Mouse (Mus musculus) E14TG2a.4 (cell line): ENCODE results near the gene Ankrd13a.
A peak's percentile ranks its signal among the peaks of the same experiment; 100 is the strongest.

ENCODE experiments used
- H3K27me3 ChIP-seq: 2 replicates; pipeline ENCODE4 v1.6.1; 2014; ENCODE audit warnings: low read length, control low read depth; ENCODE audit not compliant: insufficient read depth
- H3K36me3 ChIP-seq: 2 replicates; pipeline ENCODE4 v1.6.1; 2014; ENCODE audit warnings: low read length, control low read depth; ENCODE audit not compliant: insufficient read depth
- H3K4me1 ChIP-seq: replicated peaks from 2 replicates; pipeline ENCODE4 v1.6.1; 2014; ENCODE audit warnings: low read depth, low read length, control low read depth
- H3K4me3 ChIP-seq: replicated peaks from 2 replicates; pipeline ENCODE4 v1.5.1; 2014; ENCODE audit warnings: mild to moderate bottlenecking, low read length
- H3K9me3 ChIP-seq: 2 replicates; pipeline ENCODE4 v1.6.1; 2014; ENCODE audit warnings: low read length, control low read depth
- CTCF ChIP-seq: conservative IDR thresholded peaks from 2 replicates; pipeline ENCODE4 v1.5.1; 2014; ENCODE audit warnings: low read length
- NANOG ChIP-seq: IDR thresholded peaks from 2 replicates; pipeline ENCODE4 v1.6.1; 2014; ENCODE audit warnings: borderline replicate concordance, low read length, mixed read lengths
- POU5F1 ChIP-seq: IDR thresholded peaks from 2 replicates; pipeline ENCODE4 v1.6.1; 2014; ENCODE audit warnings: low read length, borderline replicate concordance

Ankrd13a gene

GRCm38 (mm10) chr5:114774403-114775051 lies at the start of gene Ankrd13a:
TSS of gene Ankrd13a (plus strand) at chr5:114774677.
- H3K36me3 ChIP-seq = 0 out of 2 replicates have a peak, but pooled peaks cover 3% of the 10 kb centered on the region
- H3K4me1 ChIP-seq = peaks cover 66% of the 10 kb centered on the region
- peak within 1 kb of the TSS; percentile 97 for H3K4me3 ChIP-seq
- no peaks in the 10 kb centered on the region for H3K9me3 ChIP-seq
- H3K27me3 ChIP-seq = peaks cover 8% of the 10 kb centered on the region
- no peak for TF ChIP-seq POU5F1
- no peak for TF ChIP-seq CTCF
- no peak for TF ChIP-seq NANOG

- Histone ChIP-seq H3K36me3 (peaks cover 72% of the 10 kb centered on the region), H3K27me3 (no peaks in the 10 kb centered on the region), H3K9me3 (no peaks in the 10 kb centered on the region), H3K4me3 (no peak overlapping the region), H3K4me1 (peaks cover 54% of the 10 kb centered on the region)
- TF ChIP-seq POU5F1 = no peak
- TF ChIP-seq NANOG = no peak
- no peak for TF ChIP-seq CTCF
Measured at GRCm38 (mm10) chr5:114728160-114728559, 46.3 kb upstream of the Ankrd13a start.

- peaks cover 72% of the 10 kb centered on the region for H3K4me1 ChIP-seq
- H3K27me3 ChIP-seq = no peaks in the 10 kb centered on the region
- no peak for TF ChIP-seq CTCF
- no peak for TF ChIP-seq POU5F1
- TF ChIP-seq NANOG = no peak
- no peak overlapping the region for H3K4me3 ChIP-seq
- H3K36me3 ChIP-seq = peaks cover 77% of the 10 kb centered on the region
- H3K9me3 ChIP-seq = no peaks in the 10 kb centered on the region
Measured at GRCm38 (mm10) chr5:114730129-114730528, 44.3 kb upstream of the Ankrd13a start.

- TF ChIP-seq NANOG = no peak
- H3K9me3 ChIP-seq = no peaks in the 10 kb centered on the region
- no peak overlapping the region for H3K4me3 ChIP-seq
- peaks cover 88% of the 10 kb centered on the region for H3K36me3 ChIP-seq
- peaks cover 60% of the 10 kb centered on the region for H3K4me1 ChIP-seq
- no peaks in the 10 kb centered on the region for H3K27me3 ChIP-seq
Measured at GRCm38 (mm10) chr5:114731498-114731897, 43.0 kb upstream of the Ankrd13a start.

GRCm38 (mm10) chr5:114731969-114732368 lies 42.5 kb upstream of the Ankrd13a start:
- Histone ChIP-seq H3K36me3 (peaks cover 93% of the 10 kb centered on the region), H3K9me3 (no peaks in the 10 kb centered on the region), H3K27me3 (no peaks in the 10 kb centered on the region), H3K4me1 (peaks cover 59% of the 10 kb centered on the region), H3K4me3 (no peak overlapping the region)
- TF ChIP-seq POU5F1 = no peak

- TF ChIP-seq CTCF (no peak), NANOG (no peak), POU5F1 (no peak)
- Histone ChIP-seq H3K4me3 (peak overlapping the region; percentile 17), H3K9me3 (no peaks in the 10 kb centered on the region), H3K27me3 (no peaks in the 10 kb centered on the region), H3K4me1 (peaks cover 43% of the 10 kb centered on the region), H3K36me3 (peaks cover 94% of the 10 kb centered on the region)
Measured at GRCm38 (mm10) chr5:114733606-114734005, 40.9 kb upstream of the Ankrd13a start.

GRCm38 (mm10) chr5:114737090-114737887 lies 37.2 kb upstream of the Ankrd13a start:
- no peak overlapping the region for H3K4me3 ChIP-seq
- peaks cover 93% of the 10 kb centered on the region for H3K36me3 ChIP-seq
- peaks cover 18% of the 10 kb centered on the region for H3K4me1 ChIP-seq
- no peak for TF ChIP-seq NANOG
- TF ChIP-seq CTCF = no peak
- TF ChIP-seq POU5F1 = no peak
- H3K27me3 ChIP-seq = no peaks in the 10 kb centered on the region
- H3K9me3 ChIP-seq = no peaks in the 10 kb centered on the region

GRCm38 (mm10) chr5:114738707-114739241 lies 35.7 kb upstream of the Ankrd13a start:
- Histone ChIP-seq H3K4me3 (no peak overlapping the region), H3K27me3 (no peaks in the 10 kb centered on the region), H3K9me3 (no peaks in the 10 kb centered on the region), H3K4me1 (peaks cover 12% of the 10 kb centered on the region), H3K36me3 (peaks cover 93% of the 10 kb centered on the region)
- TF ChIP-seq NANOG = no peak
- TF ChIP-seq CTCF = no peak
- no peak for TF ChIP-seq POU5F1

GRCm38 (mm10) chr5:114740595-114740994 lies 33.9 kb upstream of the Ankrd13a start:
- TF ChIP-seq POU5F1 = no peak
- TF ChIP-seq NANOG = no peak
- TF ChIP-seq CTCF = no peak
- H3K4me1 ChIP-seq = 0 out of 2 replicates have a peak, but pooled peaks cover 3% of the 10 kb centered on the region
- H3K36me3 ChIP-seq = peaks cover 98% of the 10 kb centered on the region
- H3K4me3 ChIP-seq = no peak overlapping the region
- H3K27me3 ChIP-seq = no peaks in the 10 kb centered on the region
- no peaks in the 10 kb centered on the region for H3K9me3 ChIP-seq
